Mouse (Mus musculus): Measurements from ENCODE around the gene Pid1. TPM values are rescaled to one million over a fixed set of nuclear protein-coding genes. Genes with fewer than 3 reads are reported as not detected.

The Pid1 gene
- polyA plus RNA-seq, 1 experiment from 2014 or later = 20.8 TPM

- Histone ChIP-seq H3K4me2 (ENCODE audit: low read depth, low read length) (no peak overlapping the region), H3K4me3 (ENCODE audit: low read length) (no peak overlapping the region), H3K27me3 (replicated peaks; ENCODE audit: control insufficient read depth, insufficient read depth, low read length) (no peaks in the 10 kb centered on the region), H3K4me1 (ENCODE audit: control insufficient read depth, insufficient read depth, low read length) (no peaks in the 10 kb centered on the region), H3K27ac (ENCODE audit: low read length) (no peak overlapping the region), H3K9ac (ENCODE audit: low read depth, low read length) (no peak overlapping the region), H3K36me3 (ENCODE audit: control insufficient read depth, insufficient read depth, low read length) (no peaks in the 10 kb centered on the region), H3K9me3 (ENCODE audit: control insufficient read depth, low read length) (no peaks in the 10 kb centered on the region)
- no peak for ATAC-seq
- 87% methylated on average over 7 of the region's 7 CpGs for WGBS
These were observed 78.4 kb downstream of the Pid1 start for GRCm38 (mm10) chr1:84285620-84286019.

- H3K27ac ChIP-seq (ENCODE audit: low read length) = no peak overlapping the region
These were observed 79.5 kb downstream of the Pid1 start for GRCm38 (mm10) chr1:84284293-84285068.

GRCm38 (mm10) chr1:84283119-84283518 is 80.9 kb downstream of the Pid1 start:
- ATAC-seq = no peak
- Histone ChIP-seq H3K27me3 (replicated peaks; ENCODE audit: control insufficient read depth, insufficient read depth, low read length) (no peaks in the 10 kb centered on the region), H3K9me3 (ENCODE audit: control insufficient read depth, low read length) (no peaks in the 10 kb centered on the region), H3K27ac (ENCODE audit: low read length) (no peak overlapping the region), H3K36me3 (ENCODE audit: control insufficient read depth, insufficient read depth, low read length) (no peaks in the 10 kb centered on the region), H3K4me2 (ENCODE audit: low read depth, low read length) (peak overlapping the region; percentile 88; the same call in 1 of the 2 replicates), H3K4me3 (ENCODE audit: low read length) (peak overlapping the region; percentile 69), H3K4me1 (ENCODE audit: control insufficient read depth, insufficient read depth, low read length) (no peaks in the 10 kb centered on the region), H3K9ac (ENCODE audit: low read depth, low read length) (0 out of 2 replicates have a peak overlapping the region, but pooled peaks have one; percentile 73)
- WGBS = 28% methylated on average over 2 of the region's 2 CpGs

More at GRCm38 (mm10) chr1:84284293-84285068, 79.5 kb downstream of the Pid1 start:
- Histone ChIP-seq H3K36me3 (ENCODE audit: control insufficient read depth, insufficient read depth, low read length) (no peaks in the 10 kb centered on the region), H3K4me3 (ENCODE audit: low read length) (peak overlapping the region; percentile 69), H3K4me2 (ENCODE audit: low read depth, low read length) (peak overlapping the region; percentile 88), H3K4me1 (ENCODE audit: control insufficient read depth, insufficient read depth, low read length) (no peaks in the 10 kb centered on the region), H3K9me3 (ENCODE audit: control insufficient read depth, low read length) (no peaks in the 10 kb centered on the region), H3K27me3 (replicated peaks; ENCODE audit: control insufficient read depth, insufficient read depth, low read length) (no peaks in the 10 kb centered on the region), H3K9ac (ENCODE audit: low read depth, low read length) (peak overlapping the region; percentile 73)
- WGBS = 3% methylated on average over 51 of the region's 53 CpGs
- peak; percentile 91 for ATAC-seq

- Histone ChIP-seq H3K4me1 (ENCODE audit: control insufficient read depth, insufficient read depth, low read length) (no peaks in the 10 kb centered on the region), H3K9ac (ENCODE audit: low read depth, low read length) (no peak overlapping the region), H3K27ac (ENCODE audit: low read length) (no peak overlapping the region), H3K9me3 (ENCODE audit: control insufficient read depth, low read length) (no peaks in the 10 kb centered on the region), H3K4me3 (ENCODE audit: low read length) (no peak overlapping the region), H3K36me3 (ENCODE audit: control insufficient read depth, insufficient read depth, low read length) (no peaks in the 10 kb centered on the region), H3K4me2 (ENCODE audit: low read depth, low read length) (no peak overlapping the region), H3K27me3 (replicated peaks; ENCODE audit: control insufficient read depth, insufficient read depth, low read length) (no peaks in the 10 kb centered on the region)
- 87% methylated on average over 3 of the region's 3 CpGs for WGBS
- ATAC-seq = no peak
These were observed 83.8 kb downstream of the Pid1 start for GRCm38 (mm10) chr1:84280171-84280570.

GRCm38 (mm10) chr1:84278359-84279255 is 85.4 kb downstream of the Pid1 start:
- H3K4me1 ChIP-seq (ENCODE audit: control insufficient read depth, insufficient read depth, low read length) = no peaks in the 10 kb centered on the region
- H3K4me3 ChIP-seq (ENCODE audit: low read length) = no peak overlapping the region
- H3K27ac ChIP-seq (ENCODE audit: low read length) = no peak overlapping the region
- H3K27me3 ChIP-seq (replicated peaks; ENCODE audit: control insufficient read depth, insufficient read depth, low read length) = no peaks in the 10 kb centered on the region
- no peaks in the 10 kb centered on the region for H3K9me3 ChIP-seq (ENCODE audit: control insufficient read depth, low read length)
- no peak overlapping the region for H3K4me2 ChIP-seq (ENCODE audit: low read depth, low read length)
- H3K9ac ChIP-seq (ENCODE audit: low read depth, low read length) = no peak overlapping the region
- WGBS = 63% methylated on average over 7 of the region's 7 CpGs
- peak; percentile 90 for ATAC-seq
- H3K36me3 ChIP-seq (ENCODE audit: control insufficient read depth, insufficient read depth, low read length) = no peaks in the 10 kb centered on the region

GRCm38 (mm10) chr1:84272951-84273350 is 91.0 kb downstream of the Pid1 start:
- Histone ChIP-seq H3K9ac (ENCODE audit: low read depth, low read length) (no peak overlapping the region), H3K4me1 (ENCODE audit: control insufficient read depth, insufficient read depth, low read length) (no peaks in the 10 kb centered on the region), H3K4me3 (ENCODE audit: low read length) (no peak overlapping the region), H3K9me3 (ENCODE audit: control insufficient read depth, low read length) (no peaks in the 10 kb centered on the region), H3K27me3 (replicated peaks; ENCODE audit: control insufficient read depth, insufficient read depth, low read length) (no peaks in the 10 kb centered on the region), H3K27ac (ENCODE audit: low read length) (no peak overlapping the region), H3K4me2 (ENCODE audit: low read depth, low read length) (no peak overlapping the region), H3K36me3 (ENCODE audit: control insufficient read depth, insufficient read depth, low read length) (no peaks in the 10 kb centered on the region)
- no peak for ATAC-seq
- WGBS = 46% methylated on average over 4 of the region's 4 CpGs

GRCm38 (mm10) chr1:84271712-84272200 is 92.2 kb downstream of the Pid1 start:
- Histone ChIP-seq H3K36me3 (ENCODE audit: control insufficient read depth, insufficient read depth, low read length) (no peaks in the 10 kb centered on the region), H3K27me3 (replicated peaks; ENCODE audit: control insufficient read depth, insufficient read depth, low read length) (no peaks in the 10 kb centered on the region), H3K4me1 (ENCODE audit: control insufficient read depth, insufficient read depth, low read length) (no peaks in the 10 kb centered on the region), H3K9me3 (ENCODE audit: control insufficient read depth, low read length) (no peaks in the 10 kb centered on the region), H3K4me3 (ENCODE audit: low read length) (no peak overlapping the region), H3K4me2 (ENCODE audit: low read depth, low read length) (no peak overlapping the region), H3K27ac (ENCODE audit: low read length) (no peak overlapping the region), H3K9ac (ENCODE audit: low read depth, low read length) (no peak overlapping the region)
- WGBS = 78% methylated on average over 2 of the region's 2 CpGs
- no peak for ATAC-seq

- H3K4me1 ChIP-seq (ENCODE audit: control insufficient read depth, insufficient read depth, low read length) = no peaks in the 10 kb centered on the region
- H3K27ac ChIP-seq (ENCODE audit: low read length) = no peak overlapping the region
- H3K4me2 ChIP-seq (ENCODE audit: low read depth, low read length) = no peak overlapping the region
- no peak for ATAC-seq
- H3K9me3 ChIP-seq (ENCODE audit: control insufficient read depth, low read length) = no peaks in the 10 kb centered on the region
- H3K27me3 ChIP-seq (replicated peaks; ENCODE audit: control insufficient read depth, insufficient read depth, low read length) = no peaks in the 10 kb centered on the region
- no peak overlapping the region for H3K9ac ChIP-seq (ENCODE audit: low read depth, low read length)
- H3K4me3 ChIP-seq (ENCODE audit: low read length) = no peak overlapping the region
- H3K36me3 ChIP-seq (ENCODE audit: control insufficient read depth, insufficient read depth, low read length) = no peaks in the 10 kb centered on the region
- WGBS = 96% methylated on average over 2 of the region's 2 CpGs
These were observed 106.3 kb downstream of the Pid1 start for GRCm38 (mm10) chr1:84257656-84258055.

GRCm38 (mm10) chr1:84254361-84254760 is 109.6 kb downstream of the Pid1 start:
- 63% methylated on average over 5 of the region's 5 CpGs for WGBS
- no peaks in the 10 kb centered on the region for H3K36me3 ChIP-seq (ENCODE audit: control insufficient read depth, insufficient read depth, low read length)
- ATAC-seq = no peak

More at GRCm38 (mm10) chr1:84254361-84254760, 109.6 kb downstream of the Pid1 start:
- H3K9ac ChIP-seq (ENCODE audit: low read depth, low read length) = no peak overlapping the region
- H3K4me2 ChIP-seq (ENCODE audit: low read depth, low read length) = no peak overlapping the region
- H3K4me1 ChIP-seq (ENCODE audit: control insufficient read depth, insufficient read depth, low read length) = no peaks in the 10 kb centered on the region
- no peaks in the 10 kb centered on the region for H3K9me3 ChIP-seq (ENCODE audit: control insufficient read depth, low read length)
- H3K27me3 ChIP-seq (replicated peaks; ENCODE audit: control insufficient read depth, insufficient read depth, low read length) = no peaks in the 10 kb centered on the region
- no peak overlapping the region for H3K27ac ChIP-seq (ENCODE audit: low read length)
- no peak overlapping the region for H3K4me3 ChIP-seq (ENCODE audit: low read length)
